21 mouse cellular contexts compared by ENCODE assay signal in the genomic region with DNA sequence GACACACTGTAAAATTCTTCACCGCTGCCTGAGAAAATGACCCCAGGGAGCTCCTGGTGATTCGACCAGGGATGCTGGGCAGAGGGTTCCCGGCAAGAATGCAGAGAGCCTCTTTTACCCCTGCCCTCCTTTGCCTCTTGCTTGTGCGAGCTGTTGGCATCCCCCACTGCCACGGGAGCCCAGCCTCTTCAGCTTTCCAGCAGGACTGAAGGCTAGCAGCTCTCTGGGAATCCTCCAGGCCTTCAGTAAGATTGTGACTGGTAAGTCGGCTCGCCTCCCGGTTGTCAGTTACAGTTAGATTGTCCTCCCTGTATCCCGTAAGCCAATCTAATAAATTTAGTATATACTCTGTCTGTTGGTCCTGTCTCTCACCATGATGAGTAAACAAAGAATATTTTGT. TPM values are rescaled to one million over a fixed set of nuclear protein-coding genes. Genes with fewer than 3 reads are reported as not detected.
"Had no signal": no experiment of that assay in that cellular context is flagged by ENCODE, and none has a peak within 500 bp of the region (broad histone marks: within the 10 kb centered on the region; RNA-seq: fewer than 3 reads in every experiment).

No protein-coding gene starts in this region.

- H3K4me3 ChIP-seq: left cerebral cortex, adult 2 months; limb, embryonic 12.5 days; liver, embryonic 12.5 days; liver, embryonic 15.5 days; midbrain, embryonic 12.5 days; midbrain, embryonic 15.5 days; neural tube, embryonic 12.5 days; neural tube, embryonic 15.5 days had no signal

- DNase-seq: kidney, adult 18-20 months; kidney, adult 9 months; kidney, postnatal 14 days; kidney, postnatal 4 days; layer of hippocampus, postnatal 36 days; liver; lung, adult 18-20 months; lung, postnatal 14 days; thymus, adult 18-20 months; thymus, postnatal 14 days; thymus, postnatal 4 days had no signal

- H3K27ac ChIP-seq: left cerebral cortex, adult 2 months; limb, embryonic 12.5 days; liver, embryonic 12.5 days; liver, embryonic 15.5 days; macrophage; midbrain, embryonic 12.5 days; midbrain, embryonic 15.5 days; neural tube, embryonic 12.5 days; neural tube, embryonic 15.5 days had no signal

RNA-seq across cellular contexts. Expression of gene Map3k21, which starts 46.5 kb away (rescaled TPM):
- total RNA-seq: megakaryocyte, adult 5-6 weeks had no signal

RNA-seq across cellular contexts. Expression of gene Pcnx2, which starts 58.7 kb away (rescaled TPM):
- total RNA-seq: megakaryocyte, adult 5-6 weeks had no signal
